Mouse (Mus musculus): Measurements from ENCODE around the gene Erg.

DNA sequence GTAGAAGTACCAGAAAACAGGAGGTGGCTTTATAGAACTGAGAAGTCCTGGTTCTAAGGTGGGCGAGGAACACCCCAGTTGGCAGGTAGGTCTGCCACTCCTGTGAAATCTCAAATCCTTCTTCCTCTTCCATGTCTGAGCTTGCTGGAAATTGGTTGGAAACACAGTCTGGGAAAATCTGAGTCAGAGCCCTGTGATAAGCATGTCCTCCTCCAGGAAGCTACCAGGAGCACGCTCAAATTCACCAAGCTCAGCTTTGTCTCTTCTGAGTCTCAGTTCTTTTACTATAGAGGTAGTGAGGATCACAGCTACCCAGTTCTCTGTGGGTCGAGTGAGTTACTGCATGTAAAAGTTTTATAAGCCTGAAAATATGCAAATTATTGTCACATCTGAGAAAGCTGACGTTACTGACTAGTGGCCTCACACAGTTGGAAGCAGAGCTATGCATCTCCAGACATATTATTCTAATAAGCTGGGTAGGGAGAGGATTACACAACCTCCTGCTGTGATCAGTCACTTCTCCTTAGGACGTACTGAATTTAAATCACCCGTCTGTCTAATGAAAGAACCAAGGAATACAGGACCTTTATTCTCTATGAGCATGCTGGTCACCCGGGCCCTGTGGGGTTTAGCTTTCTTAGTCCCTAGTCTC, 165.0 kb downstream of the Erg start:
- TF ChIP-seq CTCF (IDR thresholded peaks at IDR 0.05; ENCODE audit: borderline replicate concordance, insufficient read depth, low read depth, low read length) = no peak
- TF ChIP-seq POLR2A (IDR thresholded peaks at IDR 0.05; ENCODE audit: borderline replicate concordance, insufficient read depth, low read length) = no peak
